Mouse (Mus musculus) neural tube, embryonic 14.5 days (tissue): ENCODE measurements around the gene Plaur. TPM values are rescaled to one million over a fixed set of nuclear protein-coding genes. Genes with fewer than 3 reads are reported as not detected.
"Not testable (repeated sequence)": the region's sequence is repeated elsewhere in the genome, so short reads cannot be mapped to it uniquely, and the experiment has no call there.

Source experiments
- ATAC-seq: fragments of 200-750 bp; cut with Nextera tagmentation; 2 replicates; pipeline ENCODE4 v1.8.0; 2017; ENCODE audit warnings: low read depth, mild to moderate bottlenecking, moderate TSS enrichment, moderate library complexity
- H3K27ac ChIP-seq: fragments of 300-500 bp; sonication (generic); 2 replicates; pipeline ENCODE4 v1.5.1; 2014; ENCODE audit warnings: low read depth, mild to moderate bottlenecking, control low read depth, low read length, moderate library complexity, mixed read lengths
- H3K27me3 ChIP-seq: fragments of 300-500 bp; sonication (generic); 2 replicates; pipeline ENCODE4 v1.6.1; 2014; ENCODE audit warnings: low read length; ENCODE audit not compliant: control insufficient read depth, insufficient read depth
- H3K36me3 ChIP-seq: fragments of 300-500 bp; sonication (generic); 2 replicates; pipeline ENCODE4 v1.6.1; 2014; ENCODE audit warnings: low read length, mixed read lengths; ENCODE audit not compliant: control insufficient read depth, insufficient read depth
- H3K4me1 ChIP-seq: fragments of 300-500 bp; sonication (generic); 2 replicates; pipeline ENCODE4 v1.6.1; 2014; ENCODE audit warnings: low read length; ENCODE audit not compliant: control insufficient read depth, insufficient read depth
- H3K4me2 ChIP-seq: fragments of 300-500 bp; sonication (generic); 2 replicates; pipeline ENCODE4 v1.6.1; 2014; ENCODE audit warnings: mild to moderate bottlenecking, low read depth, low read length, control low read depth
- H3K4me3 ChIP-seq: fragments of 300-500 bp; sonication (generic); 2 replicates; pipeline ENCODE4 v1.5.1; 2014; ENCODE audit warnings: low read depth, low read length, control low read depth, mixed read lengths
- H3K9ac ChIP-seq: fragments of 300-500 bp; sonication (generic); replicated peaks from 2 replicates; pipeline ENCODE4 v1.6.1; 2014; ENCODE audit warnings: low read depth, mild to moderate bottlenecking, control low read depth, low read length, mixed read lengths
- H3K9me3 ChIP-seq: fragments of 300-500 bp; sonication (generic); 2 replicates; pipeline ENCODE4 v1.6.1; 2016; ENCODE audit warnings: low read length; ENCODE audit not compliant: control insufficient read depth
- WGBS: fragments of 180-500 bp; shearing (Covaris S2); extraction: QIAGEN DNeasy Blood & Tissue Kit; methylation state at CpG from one replicate; pipeline ENCODE4 v1.1.7; 2014; 5-methylcytosine and 5-hydroxymethylcytosine counted together
- polyA plus RNA-seq: library from polyadenylated mRNA; unstranded; fragments of >200 nt; fragmentation: Nextera tagmentation; extraction: Ambion mirVana; gene quantifications from 2 replicates; pipeline ENCODE4 v1.2.1, GENCODE M21; 2014

Plaur gene
- polyA plus RNA-seq, 1 experiment from 2014 or later = 1.6 TPM

- peak; percentile 92 for ATAC-seq
- WGBS = under 1% methylated on average over 83 of the region's 84 CpGs
These were observed 44.8 kb downstream of the Plaur start, which contains the start of gene Zfp428 for GRCm38 (mm10) chr7:24506838-24507725. Gene Zfp428, plus strand, starts transcription at chr7:24507006.

GRCm38 (mm10) chr7:24507726-24508114 lies 45.4 kb downstream of the Plaur start:
- Histone ChIP-seq H3K27me3 (no peaks in the 10 kb centered on the region), H3K4me2 (peak overlapping the region; percentile 66), H3K36me3 (0 out of 2 replicates have a peak, but pooled peaks cover 5% of the 10 kb centered on the region), H3K9ac (peak overlapping the region; percentile 89), H3K27ac (peak overlapping the region; percentile 99), H3K9me3 (no peaks in the 10 kb centered on the region), H3K4me3 (peak overlapping the region; percentile 72), H3K4me1 (peaks cover 25% of the 10 kb centered on the region)
- 2% methylated on average over 20 of the region's 20 CpGs for WGBS
- ATAC-seq = peak; percentile 25

More at GRCm38 (mm10) chr7:24506838-24507725, 44.8 kb downstream of the Plaur start, which contains the start of gene Zfp428:
- Histone ChIP-seq H3K4me1 (peaks cover 25% of the 10 kb centered on the region), H3K36me3 (peaks cover 7% of the 10 kb centered on the region; the same call in 1 of the 2 replicates), H3K27ac (peak within 1 kb of the TSS; percentile 99), H3K9ac (peak within 1 kb of the TSS; percentile 89), H3K4me2 (peak within 1 kb of the TSS; percentile 66), H3K27me3 (no peaks in the 10 kb centered on the region), H3K9me3 (no peaks in the 10 kb centered on the region), H3K4me3 (peak within 1 kb of the TSS; percentile 72)

- Histone ChIP-seq H3K36me3 (peaks cover 37% of the 10 kb centered on the region), H3K9ac (no peak within 1 kb of the TSS)
- 97% methylated on average over 7 of the region's 7 CpGs for WGBS
These were observed 50.1 kb downstream of the Plaur start, which contains the start of gene AC161166.1 for GRCm38 (mm10) chr7:24512355-24512754. Gene AC161166.1, minus strand, starts transcription at chr7:24512455.

GRCm38 (mm10) chr7:24516319-24516718 lies 54.0 kb downstream of the Plaur start:
- ATAC-seq = peak; percentile 29; the same call in 1 of the 2 replicates
- 68% methylated on average over 8 of the region's 8 CpGs for WGBS

More at GRCm38 (mm10) chr7:24512355-24512754, 50.1 kb downstream of the Plaur start, which contains the start of gene AC161166.1:
- ATAC-seq = no peak
- Histone ChIP-seq H3K9me3 (no peaks in the 10 kb centered on the region), H3K4me3 (no peak within 1 kb of the TSS), H3K4me2 (no peak within 1 kb of the TSS), H3K4me1 (peaks cover 6% of the 10 kb centered on the region; the same call in 1 of the 2 replicates), H3K27ac (no peak within 1 kb of the TSS), H3K27me3 (no peaks in the 10 kb centered on the region)

GRCm38 (mm10) chr7:24517077-24517476 lies 54.8 kb downstream of the Plaur start:
- Histone ChIP-seq H3K27ac (no peak overlapping the region), H3K4me2 (no peak overlapping the region), H3K4me1 (no peaks in the 10 kb centered on the region), H3K9ac (no peak overlapping the region), H3K9me3 (no peaks in the 10 kb centered on the region), H3K36me3 (peaks cover 32% of the 10 kb centered on the region), H3K27me3 (no peaks in the 10 kb centered on the region), H3K4me3 (no peak overlapping the region)
- 32% methylated on average over 5 of the region's 5 CpGs for WGBS
- no peak for ATAC-seq

More at GRCm38 (mm10) chr7:24516319-24516718, 54.0 kb downstream of the Plaur start:
- H3K36me3 ChIP-seq = peaks cover 32% of the 10 kb centered on the region
- H3K27ac ChIP-seq, H3K4me3 ChIP-seq, H3K27me3 ChIP-seq, H3K9ac ChIP-seq, H3K4me2 ChIP-seq, H3K4me1 ChIP-seq, H3K9me3 ChIP-seq: not testable (repeated sequence)

GRCm38 (mm10) chr7:24517654-24518053 lies 55.4 kb downstream of the Plaur start:
- H3K36me3 ChIP-seq = peaks cover 32% of the 10 kb centered on the region
- H3K4me2 ChIP-seq = no peak overlapping the region
- ATAC-seq = no peak
- peak overlapping the region; percentile 28; the same call in 1 of the 2 replicates for H3K27ac ChIP-seq
- no peak overlapping the region for H3K4me3 ChIP-seq
- no peaks in the 10 kb centered on the region for H3K9me3 ChIP-seq
- WGBS = 47% methylated on average over 6 of the region's 6 CpGs
- H3K4me1 ChIP-seq = no peaks in the 10 kb centered on the region
- H3K9ac ChIP-seq = no peak overlapping the region
- no peaks in the 10 kb centered on the region for H3K27me3 ChIP-seq

GRCm38 (mm10) chr7:24519130-24519529 lies 56.8 kb downstream of the Plaur start:
- no peak overlapping the region for H3K4me2 ChIP-seq
- no peak for ATAC-seq
- WGBS = 58% methylated on average over 3 of the region's 3 CpGs
- H3K27me3 ChIP-seq = no peaks in the 10 kb centered on the region
- no peaks in the 10 kb centered on the region for H3K4me1 ChIP-seq
- no peaks in the 10 kb centered on the region for H3K9me3 ChIP-seq
- no peak overlapping the region for H3K27ac ChIP-seq
- no peak overlapping the region for H3K9ac ChIP-seq
- no peak overlapping the region for H3K4me3 ChIP-seq
- H3K36me3 ChIP-seq = peaks cover 27% of the 10 kb centered on the region

- H3K9ac ChIP-seq, H3K9me3 ChIP-seq, H3K4me2 ChIP-seq, H3K4me3 ChIP-seq, H3K27ac ChIP-seq, H3K4me1 ChIP-seq, H3K27me3 ChIP-seq, ATAC-seq: not testable (repeated sequence)
- peaks cover 18% of the 10 kb centered on the region for H3K36me3 ChIP-seq
- WGBS = 87% methylated on average over 9 of the region's 10 CpGs
These were observed 57.8 kb downstream of the Plaur start for GRCm38 (mm10) chr7:24520054-24520453.

GRCm38 (mm10) chr7:24522805-24523204 lies 60.5 kb downstream of the Plaur start:
- no peak for ATAC-seq
- no peaks in the 10 kb centered on the region for H3K4me1 ChIP-seq
- WGBS = 62% methylated on average over 5 of the region's 5 CpGs

More at GRCm38 (mm10) chr7:24522805-24523204, 60.5 kb downstream of the Plaur start:
- Histone ChIP-seq H3K9me3 (no peaks in the 10 kb centered on the region), H3K4me3 (no peak overlapping the region), H3K9ac (no peak overlapping the region), H3K36me3 (no peaks in the 10 kb centered on the region), H3K27ac (no peak overlapping the region), H3K27me3 (no peaks in the 10 kb centered on the region), H3K4me2 (no peak overlapping the region)
